Mouse (Mus musculus) lung, adult 2 months (tissue): ENCODE measurements around the gene Plce1.

Experiments
- CTCF ChIP-seq: fragments of 200-500 bp; IDR thresholded peaks from 2 replicates; pipeline ENCODE4 v1.5.1; 2011; ENCODE audit warnings: mild to moderate bottlenecking, low read length, control low read depth; ENCODE audit not compliant: insufficient read depth
- POLR2A ChIP-seq: fragments of 200-500 bp; IDR thresholded peaks from 2 replicates; pipeline ENCODE4 v1.6.1; 2011; ENCODE audit warnings: low read depth, mild to moderate bottlenecking, control low read depth, low read length, borderline replicate concordance; ENCODE audit errors: extremely low read depth

- TF ChIP-seq CTCF (no peak), POLR2A (no peak)
Measured at GRCm38 (mm10) chr19:38445758-38446157, 35.2 kb upstream of the Plce1 start.
